Mouse (Mus musculus) kidney, postnatal 0 days (tissue): Measurements from ENCODE around the gene Gm5447. TPM values are rescaled to one million over a fixed set of nuclear protein-coding genes. Genes with fewer than 3 reads are reported as not detected.

Source experiments
- ATAC-seq: fragments of 200-750 bp; cut with Nextera tagmentation; replicated peaks from 2 replicates; pipeline ENCODE4 v1.8.0; 2017; ENCODE audit warnings: low read depth, moderate number of reproducible peaks, moderate TSS enrichment, moderate library complexity; ENCODE audit not compliant: low FRiP score
- DNase-seq: peaks from one replicate; pipeline ENCODE4 v3.0.0-alpha.2; 2016; ENCODE audit warnings: low spot score
- H3K27ac ChIP-seq: fragments of 300-500 bp; sonication (generic); 2 replicates; pipeline ENCODE4 v1.5.1; 2014; ENCODE audit warnings: mild to moderate bottlenecking
- H3K27me3 ChIP-seq: fragments of 300-500 bp; sonication (generic); 2 replicates; pipeline ENCODE4 v1.6.1; 2014; ENCODE audit warnings: low read length, mixed read lengths; ENCODE audit not compliant: insufficient read depth
- H3K36me3 ChIP-seq: fragments of 300-500 bp; sonication (generic); 2 replicates; pipeline ENCODE4 v1.6.1; 2014; ENCODE audit warnings: low read length, mixed read lengths; ENCODE audit not compliant: insufficient read depth
- H3K4me1 ChIP-seq: fragments of 300-500 bp; sonication (generic); replicated peaks from 2 replicates; pipeline ENCODE4 v1.6.1; 2014; ENCODE audit warnings: antibody characterized with exemption, low read length, mixed read lengths; ENCODE audit not compliant: insufficient read depth
- H3K4me2 ChIP-seq: fragments of 300-500 bp; sonication (generic); 2 replicates; pipeline ENCODE4 v1.6.1; 2014; ENCODE audit warnings: mild to moderate bottlenecking, low read length, moderate library complexity, mixed read lengths
- H3K4me3 ChIP-seq: fragments of 300-500 bp; sonication (generic); replicated peaks from 2 replicates; pipeline ENCODE4 v1.5.1; 2014; ENCODE audit warnings: low read depth, low read length
- H3K9ac ChIP-seq: fragments of 300-500 bp; sonication (generic); 2 replicates; pipeline ENCODE4 v1.6.1; 2014; ENCODE audit warnings: low read depth, low read length
- H3K9me3 ChIP-seq: fragments of 300-500 bp; sonication (generic); replicated peaks from 2 replicates; pipeline ENCODE4 v1.6.1; 2016; ENCODE audit warnings: low read length, inconsistent platforms, mixed read lengths
- CTCF ChIP-seq: IDR thresholded peaks from 2 replicates; pipeline ENCODE4 v1.5.1; 2016; ENCODE audit warnings: antibody characterized with exemption, low read depth, mild to moderate bottlenecking, moderate library complexity
- WGBS: fragments of 180-500 bp; shearing (Covaris S2); extraction: QIAGEN DNeasy Blood & Tissue Kit; methylation state at CpG from one replicate; pipeline ENCODE4 v1.1.7; 2014; 5-methylcytosine and 5-hydroxymethylcytosine counted together
- polyA plus RNA-seq: library from polyadenylated mRNA; unstranded; fragments of >200 nt; fragmentation: Nextera tagmentation; extraction: Ambion mirVana; gene quantifications from 2 replicates; pipeline ENCODE4 v1.2.1, GENCODE M21; 2015

Gene Gm5447
- polyA plus RNA-seq, 1 experiment from 2014 or later: 0.11 TPM

DNA sequence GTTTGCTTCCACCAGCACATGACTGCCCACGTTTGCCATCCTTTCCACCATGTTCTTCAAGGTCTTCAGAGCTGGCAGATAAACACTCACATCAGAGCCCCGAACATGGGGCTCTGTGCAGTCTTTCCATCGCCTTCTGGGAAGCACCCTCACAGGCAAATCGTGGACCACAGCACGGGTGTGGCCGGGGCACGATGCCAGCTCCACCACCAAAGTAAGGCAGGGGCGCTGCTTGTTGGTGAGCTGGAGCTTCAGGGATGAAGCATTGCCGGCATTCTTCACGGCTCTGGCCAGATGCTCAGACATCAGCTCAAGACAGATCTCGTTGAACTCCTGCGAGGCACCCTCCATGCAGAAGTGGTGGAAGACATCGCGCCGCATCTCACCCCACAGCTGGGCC, 26.9 kb upstream of the Gm5447 start:
- Histone ChIP-seq H3K27me3 (no peaks in the 10 kb centered on the region), H3K9me3 (no peaks in the 10 kb centered on the region), H3K4me1 (no peaks in the 10 kb centered on the region), H3K4me3 (no peak overlapping the region), H3K36me3 (no peaks in the 10 kb centered on the region), H3K4me2 (no peak overlapping the region), H3K9ac (no peak overlapping the region), H3K27ac (no peak overlapping the region)
- no peak for DNase-seq
- no peak for ATAC-seq
- TF ChIP-seq CTCF: no peak
- 94% methylated on average over 15 of the region's 15 CpGs for WGBS

DNA sequence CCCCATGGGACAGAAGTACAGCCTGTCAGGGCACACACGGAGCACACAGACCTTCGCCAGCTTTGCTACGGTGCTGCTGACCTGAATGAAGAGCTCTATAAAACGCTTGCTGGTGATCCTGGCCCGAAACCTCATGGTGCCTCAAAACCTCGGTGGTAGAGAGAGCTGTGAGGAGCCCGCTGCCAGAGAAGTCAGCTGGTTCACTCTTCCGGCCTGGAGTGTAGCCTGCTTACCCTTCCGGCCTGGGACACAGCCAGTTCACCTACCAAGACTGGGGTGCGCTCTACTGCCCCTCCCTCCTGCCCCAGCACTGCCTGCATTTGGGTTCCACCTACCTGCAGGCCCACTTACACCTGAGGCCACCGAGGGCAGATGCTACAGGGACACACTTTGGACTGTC, 26.5 kb upstream of the Gm5447 start, which contains the start of gene Hus1b:
Hus1b (minus strand) TSS at position 220 of the 400 bp plus-strand sequence.
- no peak within 1 kb of the TSS for H3K4me3 ChIP-seq
- no peak within 1 kb of the TSS for H3K4me2 ChIP-seq
- H3K9ac ChIP-seq: no peak within 1 kb of the TSS
- WGBS: 94% methylated on average over 11 of the region's 11 CpGs
- TF ChIP-seq CTCF: no peak
- H3K27ac ChIP-seq: no peak within 1 kb of the TSS
- H3K36me3 ChIP-seq: no peaks in the 10 kb centered on the region
- no peaks in the 10 kb centered on the region for H3K9me3 ChIP-seq
- no peaks in the 10 kb centered on the region for H3K27me3 ChIP-seq
- no peak for DNase-seq
- no peak for ATAC-seq
- no peaks in the 10 kb centered on the region for H3K4me1 ChIP-seq

- Histone ChIP-seq H3K36me3 (no peaks in the 10 kb centered on the region), H3K27me3 (no peaks in the 10 kb centered on the region), H3K4me3 (no peak overlapping the region), H3K9ac (no peak overlapping the region), H3K9me3 (no peaks in the 10 kb centered on the region), H3K4me2 (no peak overlapping the region), H3K27ac (no peak overlapping the region), H3K4me1 (no peaks in the 10 kb centered on the region)
- 98% methylated on average over 9 of the region's 9 CpGs for WGBS
- DNase-seq (no peak), ATAC-seq (no peak)
- TF ChIP-seq CTCF: no peak
Observed at GRCm38 (mm10) chr13:30949181-30949580, 24.8 kb upstream of the Gm5447 start.

DNA sequence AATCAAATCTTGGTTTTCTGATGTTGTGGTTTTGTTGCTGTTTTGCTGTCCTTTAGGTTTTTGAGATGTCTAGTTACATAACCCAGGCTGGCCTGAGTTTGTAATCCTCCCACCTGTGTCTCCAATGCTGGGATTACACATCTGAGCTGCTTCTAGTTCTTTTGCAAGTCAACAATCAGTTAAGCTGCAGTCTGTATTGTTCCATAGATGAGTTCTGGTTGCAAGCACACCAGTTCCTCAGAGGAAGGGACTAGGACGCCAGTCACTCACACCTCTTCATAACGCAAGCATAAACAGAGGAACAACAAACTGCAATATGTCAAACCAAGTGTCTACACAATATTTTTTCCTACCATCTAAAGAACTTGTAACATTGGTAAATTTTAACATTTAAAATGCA, 22.0 kb upstream of the Gm5447 start:
- 94% methylated on average over 2 of the region's 2 CpGs for WGBS
- Histone ChIP-seq H3K9ac (no peak overlapping the region), H3K4me1 (no peaks in the 10 kb centered on the region), H3K9me3 (no peaks in the 10 kb centered on the region), H3K4me3 (no peak overlapping the region), H3K4me2 (no peak overlapping the region), H3K27me3 (no peaks in the 10 kb centered on the region), H3K27ac (no peak overlapping the region), H3K36me3 (no peaks in the 10 kb centered on the region)
- ATAC-seq (no peak), DNase-seq (no peak)
- no peak for TF ChIP-seq CTCF

DNA sequence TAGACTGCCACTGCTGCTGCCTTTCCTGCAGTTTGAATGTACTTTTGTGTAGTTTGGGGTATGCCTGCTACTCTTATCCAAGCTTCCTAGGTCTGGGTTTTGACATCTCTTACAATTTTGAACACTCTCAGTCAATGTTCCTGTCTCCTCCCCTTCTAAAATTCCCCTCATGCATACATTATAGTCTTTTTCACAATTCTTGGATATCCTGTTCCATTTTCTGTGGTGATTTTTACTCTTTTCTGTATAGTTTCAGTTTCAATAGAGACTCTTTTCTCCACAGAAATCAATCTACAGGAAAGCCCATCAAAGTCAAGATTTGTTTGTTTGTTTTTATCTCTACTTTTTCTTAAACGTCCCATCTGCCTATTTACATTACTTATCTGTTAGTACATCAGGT, 20.4 kb upstream of the Gm5447 start:
- Histone ChIP-seq H3K9me3 (no peaks in the 10 kb centered on the region), H3K36me3 (no peaks in the 10 kb centered on the region), H3K27me3 (no peaks in the 10 kb centered on the region), H3K4me2 (no peak overlapping the region), H3K4me1 (no peaks in the 10 kb centered on the region), H3K27ac (no peak overlapping the region), H3K4me3 (no peak overlapping the region), H3K9ac (no peak overlapping the region)
- no peak for TF ChIP-seq CTCF
- ATAC-seq (no peak), DNase-seq (no peak)
- 48% methylated on average over 1 of the region's 1 CpGs for WGBS

DNA sequence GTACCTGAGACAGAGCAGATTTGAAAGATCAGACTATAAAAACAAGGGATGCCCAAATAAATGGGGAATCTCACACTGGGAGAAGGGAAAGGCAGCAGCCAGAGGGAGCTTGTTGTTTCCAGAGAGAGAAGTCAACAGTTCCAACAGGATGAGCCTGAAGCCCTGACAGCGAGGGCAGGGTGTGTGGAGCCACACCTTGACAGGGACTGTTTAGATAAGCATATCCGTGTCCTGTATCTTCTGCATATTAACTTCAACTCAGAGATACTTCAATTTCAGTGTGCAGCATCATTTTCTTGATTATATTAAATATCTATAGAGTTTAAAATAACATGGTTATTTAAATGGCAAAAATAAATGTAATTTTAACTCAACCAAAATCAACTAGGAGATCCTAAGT, 13.3 kb upstream of the Gm5447 start:
- ATAC-seq: no peak
- 94% methylated on average over 2 of the region's 2 CpGs for WGBS

GRCm38 (mm10) chr13:30961932-30962331, 12.1 kb upstream of the Gm5447 start:
- 0 out of 2 replicates have a peak, but pooled peaks cover 6% of the 10 kb centered on the region for H3K4me1 ChIP-seq
- H3K27ac ChIP-seq: no peak overlapping the region
- no peaks in the 10 kb centered on the region for H3K27me3 ChIP-seq
- H3K4me2 ChIP-seq: no peak overlapping the region
- no peaks in the 10 kb centered on the region for H3K9me3 ChIP-seq
- DNase-seq (no peak), ATAC-seq (no peak)
- H3K4me3 ChIP-seq: no peak overlapping the region
- H3K9ac ChIP-seq: no peak overlapping the region
- WGBS: 57% methylated on average over 2 of the region's 2 CpGs
- no peak for TF ChIP-seq CTCF
- no peaks in the 10 kb centered on the region for H3K36me3 ChIP-seq

More for the DNA sequence above, 13.3 kb upstream of the Gm5447 start:
- Histone ChIP-seq H3K4me3 (no peak overlapping the region), H3K36me3 (no peaks in the 10 kb centered on the region), H3K4me2 (no peak overlapping the region), H3K4me1 (no peaks in the 10 kb centered on the region), H3K9ac (no peak overlapping the region), H3K27me3 (no peaks in the 10 kb centered on the region), H3K9me3 (no peaks in the 10 kb centered on the region), H3K27ac (no peak overlapping the region)
- no peak for TF ChIP-seq CTCF
- DNase-seq: no peak
